Mouse (Mus musculus): Measurements from ENCODE around the gene Isca2. TPM values are rescaled to one million over a fixed set of nuclear protein-coding genes. Genes with fewer than 3 reads are reported as not detected.

Isca2 gene
- polyA plus RNA-seq, 1 experiment: 313 TPM

DNA sequence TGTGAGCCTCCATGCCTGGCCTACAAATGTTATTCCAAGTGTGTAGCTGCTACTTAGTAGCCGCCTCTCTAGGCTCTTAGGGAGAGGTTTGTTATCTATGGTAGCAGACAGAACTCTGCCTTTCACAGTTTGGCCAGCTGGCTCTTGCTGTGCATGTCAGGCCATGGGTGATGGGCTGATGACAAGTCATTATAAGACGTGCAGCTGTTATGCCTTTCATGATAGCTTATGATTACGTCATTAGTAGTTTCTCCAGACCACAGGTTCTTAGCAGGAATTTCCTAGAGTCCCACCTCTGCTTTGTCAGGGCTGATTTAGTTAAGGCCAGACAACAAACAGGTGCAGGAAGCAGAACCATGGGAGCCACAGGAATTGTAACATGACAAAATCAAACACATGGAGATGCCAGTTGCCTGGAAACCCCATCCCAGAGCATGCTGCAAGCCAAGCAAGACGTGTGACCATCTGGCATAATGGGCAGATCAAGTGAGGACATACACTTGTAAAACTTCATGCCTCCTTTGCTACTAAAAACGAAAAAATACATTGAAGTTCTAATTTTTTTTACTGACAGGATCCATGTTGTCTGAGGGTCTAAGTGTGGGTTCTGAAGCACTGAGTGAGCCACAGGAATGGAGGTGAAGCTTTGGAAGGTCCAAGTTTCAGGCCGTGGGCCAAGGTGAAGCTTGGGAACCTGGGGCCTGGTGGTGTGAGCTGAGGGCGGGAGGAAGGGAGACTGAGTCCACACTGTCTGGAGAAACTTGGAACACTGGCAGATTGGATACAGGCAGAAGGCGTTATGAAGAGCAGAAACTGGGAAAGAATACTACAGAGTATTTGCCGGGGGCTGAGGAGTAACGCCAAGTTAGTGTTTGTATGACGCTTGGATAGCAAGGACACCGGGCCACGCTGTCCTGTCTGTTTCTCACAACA, 46.5 kb downstream of the Isca2 start:
- Histone ChIP-seq H3K4me1 (ENCODE audit: control insufficient read depth, insufficient read depth, insufficient read length, low read length) (peaks cover 2% of the 10 kb centered on the region; the same call in 1 of the 2 replicates), H3K4me3 (ENCODE audit: insufficient read depth, low read depth, low read length) (no peak overlapping the region), H3K27ac (replicated peaks; ENCODE audit: low read depth, low read length) (no peak overlapping the region)

DNA sequence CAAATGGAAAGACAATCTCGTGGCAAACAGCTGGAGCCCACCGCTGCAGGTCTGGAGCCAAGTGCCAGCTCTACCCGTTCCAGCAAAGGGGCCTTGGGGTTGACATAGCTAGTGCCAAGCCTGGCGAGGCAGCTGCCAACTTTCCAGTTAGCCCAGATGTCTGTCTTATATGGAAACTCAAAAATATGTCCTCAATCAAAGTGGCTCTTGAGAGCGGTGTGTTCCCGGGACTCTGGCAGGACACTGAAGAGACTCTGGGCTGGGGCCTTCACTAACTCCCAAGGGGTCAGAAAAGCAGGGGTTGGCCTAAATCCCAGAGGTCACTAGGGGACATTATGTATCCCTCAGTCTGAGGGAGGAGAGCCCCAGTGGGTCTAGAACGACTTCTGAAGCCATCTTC, 50.5 kb downstream of the Isca2 start:
- Histone ChIP-seq H3K27ac (replicated peaks; ENCODE audit: low read depth, low read length) (no peak overlapping the region), H3K4me1 (ENCODE audit: control insufficient read depth, insufficient read depth, insufficient read length, low read length) (no peaks in the 10 kb centered on the region; the same call in 1 of the 2 replicates), H3K4me3 (ENCODE audit: insufficient read depth, low read depth, low read length) (no peak overlapping the region)

DNA sequence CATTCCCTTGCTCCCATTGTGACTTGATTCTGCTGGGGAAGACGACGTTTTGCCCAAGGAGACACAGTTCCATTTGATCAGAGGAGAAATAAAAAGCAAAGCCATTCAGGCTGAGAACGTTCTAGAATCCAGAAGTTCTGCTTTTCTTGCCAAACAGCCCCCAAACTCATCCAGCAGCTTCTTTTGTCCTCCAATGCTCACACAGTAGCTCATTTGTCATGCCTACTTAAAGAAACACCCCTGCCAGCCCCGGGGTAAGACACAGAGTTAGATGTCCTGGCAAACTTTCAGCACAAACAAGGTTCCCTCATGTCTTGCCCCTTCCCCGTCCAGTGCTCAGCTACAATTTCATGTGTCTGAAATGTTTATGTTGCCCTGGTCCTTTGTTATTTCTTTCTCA, 51.2 kb downstream of the Isca2 start:
- no peak overlapping the region for H3K4me3 ChIP-seq (ENCODE audit: insufficient read depth, low read depth, low read length)
- H3K27ac ChIP-seq (replicated peaks; ENCODE audit: low read depth, low read length): no peak overlapping the region
- no peaks in the 10 kb centered on the region; the same call in 1 of the 2 replicates for H3K4me1 ChIP-seq (ENCODE audit: control insufficient read depth, insufficient read depth, insufficient read length, low read length)

Other genes starting within 250 kb of the Isca2 start
- gene Vsx2, start 203.5 kb upstream of the Isca2 start, polyA plus RNA-seq (2012; ENCODE audit: insufficient read depth, insufficient read length, missing spikeins): not detected in 2 replicates
- gene Abcd4, start 155.8 kb upstream of the Isca2 start, polyA plus RNA-seq (2012; ENCODE audit: insufficient read depth, insufficient read length, missing spikeins): 13.2 and 14.1 TPM in 2 replicates
- not detected in 2 replicates for gene Vrtn, start 132.2 kb upstream of the Isca2 start, polyA plus RNA-seq (2012; ENCODE audit: insufficient read depth, insufficient read length, missing spikeins)
- not detected in 2 replicates for gene Syndig1l, start 74.4 kb upstream of the Isca2 start, polyA plus RNA-seq (2012; ENCODE audit: insufficient read depth, insufficient read length, missing spikeins)
- gene Npc2, start 99 bp upstream of the Isca2 start, polyA plus RNA-seq (2012; ENCODE audit: insufficient read depth, insufficient read length, missing spikeins): 210 and 264 TPM in 2 replicates
- 32.5 and 41.2 TPM in 2 replicates for gene Ltbp2, start 103.3 kb downstream of the Isca2 start, polyA plus RNA-seq (2012; ENCODE audit: insufficient read depth, insufficient read length, missing spikeins)
- gene Fcf1, start 197.6 kb downstream of the Isca2 start, polyA plus RNA-seq (2012; ENCODE audit: insufficient read depth, insufficient read length, missing spikeins): 143 and 155 TPM in 2 replicates
- gene Arel1, start 197.6 kb downstream of the Isca2 start, polyA plus RNA-seq (2012; ENCODE audit: insufficient read depth, insufficient read length, missing spikeins): 12.1 and 19.3 TPM in 2 replicates
- gene Ylpm1, start 223.1 kb downstream of the Isca2 start, polyA plus RNA-seq (2012; ENCODE audit: insufficient read depth, insufficient read length, missing spikeins): 13.4 and 13.5 TPM in 2 replicates

Measured in brown adipose tissue, adult 24 weeks (tissue).